Mouse (Mus musculus): ENCODE measurements around the gene Prkd2. TPM values are rescaled to one million over a fixed set of nuclear protein-coding genes. Genes with fewer than 3 reads are reported as not detected.

Gene Prkd2
- polyA plus RNA-seq, 1 experiment from 2014 or later, result 11.6 TPM

DNA sequence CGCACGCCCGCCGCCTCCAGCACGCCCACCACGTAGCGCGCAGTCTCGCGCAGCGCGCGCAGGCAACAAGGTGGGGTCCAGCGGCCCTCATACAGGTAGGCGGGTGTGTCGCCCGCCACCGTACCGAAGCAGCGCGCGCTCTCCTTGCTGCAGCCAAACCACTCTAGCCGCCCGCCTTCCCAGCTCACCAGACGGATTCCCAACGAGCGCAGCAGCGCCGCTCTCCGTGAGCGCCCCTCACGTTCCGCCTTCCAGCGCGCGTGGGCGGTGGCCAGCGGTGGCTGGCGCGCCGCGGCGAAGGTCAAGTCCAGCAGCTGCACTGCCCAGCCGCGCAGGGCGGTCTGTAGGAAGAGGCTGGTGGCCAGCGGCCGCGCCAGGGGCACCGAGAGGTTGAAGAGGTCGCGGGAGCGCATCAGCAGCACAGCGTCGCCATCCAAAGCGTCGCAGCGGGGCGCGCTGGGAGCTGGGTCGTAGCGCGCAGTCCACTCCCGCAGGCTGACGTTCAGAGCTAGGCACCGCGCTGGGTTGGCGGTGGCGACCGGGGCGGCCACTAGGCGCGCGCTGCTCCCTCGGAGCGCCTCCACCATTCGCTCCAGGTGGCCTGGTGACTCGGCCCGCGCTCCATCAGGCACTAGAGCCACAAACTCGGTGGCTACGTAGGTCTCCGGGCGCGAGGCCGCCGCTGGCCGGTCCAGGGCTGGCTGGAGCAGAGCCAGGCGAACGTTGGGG is 31.6 kb upstream of the Prkd2 start:
- H3K4me2 ChIP-seq, result peak overlapping the region; percentile 83
- H3K9ac ChIP-seq (ENCODE audit: low read depth, low read length), result peak overlapping the region; percentile 52; the same call in 1 of the 2 replicates
- ATAC-seq (replicated peaks; ENCODE audit: insufficient number of reproducible peaks, low FRiP score, low TSS enrichment), result peak; percentile 36
- H3K4me3 ChIP-seq (ENCODE audit: low read depth, low read length), result peak overlapping the region; percentile 41
- H3K4me1 ChIP-seq (ENCODE audit: control insufficient read depth, insufficient read depth, low read length), result peaks cover 16% of the 10 kb centered on the region; the same call in 1 of the 2 replicates
- H3K9me3 ChIP-seq (replicated peaks; ENCODE audit: control insufficient read depth, low read length), result no peaks in the 10 kb centered on the region
- H3K36me3 ChIP-seq (ENCODE audit: control insufficient read depth, insufficient read depth, low read length), result peaks cover 9% of the 10 kb centered on the region
- H3K27me3 ChIP-seq (ENCODE audit: control insufficient read depth, insufficient read depth, low read length), result peaks cover 22% of the 10 kb centered on the region
- H3K27ac ChIP-seq (ENCODE audit: low read depth, low read length), result no peak overlapping the region
- 6% methylated on average over 90 of the region's 90 CpGs for WGBS (ENCODE audit: insufficient replicate concordance)

DNA sequence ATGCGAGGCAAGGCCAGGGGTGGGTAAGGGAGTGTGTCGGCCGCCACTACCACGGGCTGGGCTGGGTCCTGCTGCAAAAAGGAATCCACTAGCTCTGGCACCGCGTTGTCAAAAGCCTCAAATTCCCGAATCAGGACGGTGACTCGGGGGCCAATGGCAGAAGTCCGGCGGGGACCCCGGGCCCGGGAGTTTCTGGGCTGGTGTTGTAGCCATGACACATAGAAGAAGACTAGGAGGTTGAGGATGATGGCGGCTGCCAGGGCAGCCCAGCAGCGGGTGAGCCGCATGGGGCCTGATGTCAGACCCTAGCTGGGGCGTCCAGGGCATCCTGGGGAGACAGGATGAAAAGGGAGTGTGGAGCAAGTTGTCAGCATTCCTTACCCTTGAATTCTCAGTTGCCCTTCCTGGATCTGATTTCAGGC is 31.0 kb upstream of the Prkd2 start:
- Histone ChIP-seq H3K9ac (ENCODE audit: low read depth, low read length) (peak overlapping the region; percentile 52; the same call in 1 of the 2 replicates), H3K27ac (ENCODE audit: low read depth, low read length) (no peak overlapping the region), H3K36me3 (ENCODE audit: control insufficient read depth, insufficient read depth, low read length) (peaks cover 9% of the 10 kb centered on the region), H3K9me3 (replicated peaks; ENCODE audit: control insufficient read depth, low read length) (no peaks in the 10 kb centered on the region), H3K4me2 (peak overlapping the region; percentile 83), H3K4me1 (ENCODE audit: control insufficient read depth, insufficient read depth, low read length) (peaks cover 16% of the 10 kb centered on the region; the same call in 1 of the 2 replicates), H3K4me3 (ENCODE audit: low read depth, low read length) (peak overlapping the region; percentile 41), H3K27me3 (ENCODE audit: control insufficient read depth, insufficient read depth, low read length) (peaks cover 22% of the 10 kb centered on the region)
- no peak for ATAC-seq (replicated peaks; ENCODE audit: insufficient number of reproducible peaks, low FRiP score, low TSS enrichment)
- WGBS (ENCODE audit: insufficient replicate concordance), result 16% methylated on average over 17 of the region's 17 CpGs

DNA sequence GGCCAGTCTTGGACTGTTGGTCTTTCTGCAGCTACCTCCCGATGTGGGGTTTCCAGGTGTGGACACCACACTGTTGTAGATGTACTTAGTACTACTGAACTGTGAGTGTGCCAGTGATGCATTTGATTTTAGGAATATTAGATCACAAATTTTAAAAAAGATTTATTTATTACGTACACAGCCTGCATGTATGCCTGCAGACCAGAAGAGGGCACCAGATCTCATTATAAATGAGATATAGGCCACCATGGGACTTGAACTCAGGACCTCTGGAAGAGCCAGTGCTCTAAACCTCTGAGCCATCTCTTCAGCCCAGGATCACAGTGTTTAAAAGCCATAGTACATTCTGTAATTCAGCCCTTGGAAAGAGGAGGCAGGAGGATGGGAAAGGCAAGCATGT is 30.2 kb upstream of the Prkd2 start:
- Histone ChIP-seq H3K4me3 (ENCODE audit: low read depth, low read length) (no peak overlapping the region), H3K9ac (ENCODE audit: low read depth, low read length) (no peak overlapping the region), H3K4me2 (no peak overlapping the region), H3K27ac (ENCODE audit: low read depth, low read length) (no peak overlapping the region), H3K36me3 (ENCODE audit: control insufficient read depth, insufficient read depth, low read length) (peaks cover 9% of the 10 kb centered on the region), H3K9me3 (replicated peaks; ENCODE audit: control insufficient read depth, low read length) (no peaks in the 10 kb centered on the region), H3K27me3 (ENCODE audit: control insufficient read depth, insufficient read depth, low read length) (peaks cover 22% of the 10 kb centered on the region), H3K4me1 (ENCODE audit: control insufficient read depth, insufficient read depth, low read length) (peaks cover 21% of the 10 kb centered on the region)
- 76% methylated on average over 2 of the region's 2 CpGs for WGBS (ENCODE audit: insufficient replicate concordance)
- ATAC-seq (replicated peaks; ENCODE audit: insufficient number of reproducible peaks, low FRiP score, low TSS enrichment), result no peak

DNA sequence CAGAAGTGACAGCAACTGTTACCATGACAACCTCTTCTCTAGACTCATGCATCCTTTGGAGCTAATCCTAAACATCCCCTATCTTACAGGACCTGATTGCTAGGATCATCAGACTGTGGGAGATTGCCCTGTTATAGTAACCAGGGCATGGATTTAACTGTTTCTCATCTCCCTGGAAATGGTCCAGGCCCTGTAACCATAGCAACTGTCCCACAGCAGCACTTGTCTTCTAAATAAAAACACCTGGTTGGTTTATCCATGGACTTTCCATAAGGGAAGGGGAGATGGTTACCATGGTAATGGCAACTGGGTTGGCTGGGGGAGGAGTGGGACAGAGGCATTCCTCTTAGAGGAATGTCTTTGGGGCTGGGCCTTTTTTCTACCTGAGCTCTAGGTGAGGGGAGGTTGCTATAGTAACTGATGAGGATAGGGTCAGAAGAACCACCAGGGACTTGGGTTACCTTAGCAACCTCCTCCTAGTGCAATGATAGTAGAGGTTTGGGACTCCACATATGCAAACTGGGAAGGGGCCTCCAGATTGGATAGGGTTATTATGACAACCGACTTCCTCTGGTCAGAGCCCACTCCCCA is 27.3 kb upstream of the Prkd2 start, which contains the start of gene Strn4:
Strn4 (plus strand) TSS at position 539 of the 591 bp plus-strand sequence.
- H3K27me3 ChIP-seq (ENCODE audit: control insufficient read depth, insufficient read depth, low read length), result peaks cover 20% of the 10 kb centered on the region
- peak within 1 kb of the TSS; percentile 95 for H3K4me3 ChIP-seq (ENCODE audit: low read depth, low read length)
- peak within 1 kb of the TSS; percentile 93 for H3K27ac ChIP-seq (ENCODE audit: low read depth, low read length)
- H3K4me1 ChIP-seq (ENCODE audit: control insufficient read depth, insufficient read depth, low read length), result peaks cover 48% of the 10 kb centered on the region
- peaks cover 4% of the 10 kb centered on the region for H3K36me3 ChIP-seq (ENCODE audit: control insufficient read depth, insufficient read depth, low read length)
- peak within 1 kb of the TSS; percentile 100 for H3K9ac ChIP-seq (ENCODE audit: low read depth, low read length)
- peak within 1 kb of the TSS; percentile 99 for H3K4me2 ChIP-seq
- WGBS (ENCODE audit: insufficient replicate concordance), result 15% methylated on average over 1 of the region's 1 CpGs
- ATAC-seq (replicated peaks; ENCODE audit: insufficient number of reproducible peaks, low FRiP score, low TSS enrichment), result no peak
- no peaks in the 10 kb centered on the region for H3K9me3 ChIP-seq (replicated peaks; ENCODE audit: control insufficient read depth, low read length)

DNA sequence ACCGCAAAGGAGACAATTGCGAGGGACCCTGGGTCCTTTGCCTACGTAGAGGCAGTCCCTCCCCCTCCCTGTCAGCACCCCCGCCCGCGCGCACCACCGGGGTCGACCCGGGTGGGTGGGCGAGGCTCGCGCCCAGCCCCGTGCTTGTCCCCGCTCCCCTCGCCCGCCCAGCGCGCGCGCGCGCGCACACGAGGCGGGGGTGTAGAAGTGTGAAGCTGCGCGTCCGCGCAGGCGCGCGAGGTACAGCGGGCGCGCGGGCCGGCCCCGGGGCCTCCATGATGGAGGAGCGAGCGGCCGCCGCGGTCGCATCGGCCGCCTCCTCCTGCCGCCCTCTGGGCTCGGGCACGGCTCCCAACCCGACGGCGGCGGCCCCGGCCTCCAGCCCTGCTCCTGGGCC is 26.6 kb upstream of the Prkd2 start:
- peak overlapping the region; percentile 99 for H3K4me2 ChIP-seq
- peak; percentile 69 for ATAC-seq (replicated peaks; ENCODE audit: insufficient number of reproducible peaks, low FRiP score, low TSS enrichment)
- peaks cover 14% of the 10 kb centered on the region for H3K27me3 ChIP-seq (ENCODE audit: control insufficient read depth, insufficient read depth, low read length)
- H3K27ac ChIP-seq (ENCODE audit: low read depth, low read length), result peak overlapping the region; percentile 93
- H3K4me1 ChIP-seq (ENCODE audit: control insufficient read depth, insufficient read depth, low read length), result peaks cover 51% of the 10 kb centered on the region
- 0% methylated on average over 37 of the region's 55 CpGs for WGBS (ENCODE audit: insufficient replicate concordance)
- H3K36me3 ChIP-seq (ENCODE audit: control insufficient read depth, insufficient read depth, low read length), result peaks cover 4% of the 10 kb centered on the region
- H3K4me3 ChIP-seq (ENCODE audit: low read depth, low read length), result peak overlapping the region; percentile 95
- no peaks in the 10 kb centered on the region for H3K9me3 ChIP-seq (replicated peaks; ENCODE audit: control insufficient read depth, low read length)
- peak overlapping the region; percentile 100 for H3K9ac ChIP-seq (ENCODE audit: low read depth, low read length)

DNA sequence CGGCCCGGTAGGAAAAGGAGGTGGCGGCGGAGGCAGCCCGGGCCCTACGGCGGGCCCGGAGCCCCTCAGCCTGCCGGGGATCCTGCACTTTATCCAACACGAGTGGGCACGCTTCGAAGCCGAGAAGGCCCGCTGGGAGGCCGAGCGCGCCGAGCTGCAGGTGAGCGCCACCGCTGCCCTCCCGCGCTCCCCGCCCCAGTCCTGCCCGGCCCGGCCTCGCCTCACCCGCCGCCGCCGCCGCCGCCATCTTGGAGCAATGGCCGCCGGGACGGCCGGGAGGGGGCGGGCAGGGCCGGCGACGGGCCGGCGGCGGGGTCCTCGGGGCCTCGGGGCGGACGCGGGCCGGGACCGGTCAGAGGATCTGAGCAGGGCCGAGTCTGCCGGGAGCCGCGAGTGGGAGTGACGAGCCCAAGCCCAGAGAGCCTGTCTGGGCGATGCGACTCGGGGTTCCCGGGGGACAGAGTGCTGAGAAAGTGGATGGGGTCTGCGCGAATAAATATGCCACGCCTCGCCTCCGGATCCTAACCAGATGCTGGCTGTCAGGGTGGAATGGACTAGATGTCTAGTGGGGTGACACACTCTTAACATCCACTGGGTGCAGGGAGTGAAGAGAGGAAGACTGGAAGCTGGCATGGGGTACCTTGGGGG is 26.1 kb upstream of the Prkd2 start, which contains the start of gene Fkrp:
Fkrp (minus strand) TSS at position 258 of the 648 bp plus-strand sequence.
- Histone ChIP-seq H3K4me3 (ENCODE audit: low read depth, low read length) (peak within 1 kb of the TSS; percentile 95), H3K4me1 (ENCODE audit: control insufficient read depth, insufficient read depth, low read length) (peaks cover 51% of the 10 kb centered on the region), H3K27me3 (ENCODE audit: control insufficient read depth, insufficient read depth, low read length) (peaks cover 9% of the 10 kb centered on the region), H3K4me2 (peak within 1 kb of the TSS; percentile 99), H3K9ac (ENCODE audit: low read depth, low read length) (peak within 1 kb of the TSS; percentile 100), H3K36me3 (ENCODE audit: control insufficient read depth, insufficient read depth, low read length) (peaks cover 4% of the 10 kb centered on the region), H3K27ac (ENCODE audit: low read depth, low read length) (peak within 1 kb of the TSS; percentile 93), H3K9me3 (replicated peaks; ENCODE audit: control insufficient read depth, low read length) (no peaks in the 10 kb centered on the region)
- WGBS (ENCODE audit: insufficient replicate concordance), result under 1% methylated on average over 57 of the region's 64 CpGs
- ATAC-seq (replicated peaks; ENCODE audit: insufficient number of reproducible peaks, low FRiP score, low TSS enrichment), result peak; percentile 62

DNA sequence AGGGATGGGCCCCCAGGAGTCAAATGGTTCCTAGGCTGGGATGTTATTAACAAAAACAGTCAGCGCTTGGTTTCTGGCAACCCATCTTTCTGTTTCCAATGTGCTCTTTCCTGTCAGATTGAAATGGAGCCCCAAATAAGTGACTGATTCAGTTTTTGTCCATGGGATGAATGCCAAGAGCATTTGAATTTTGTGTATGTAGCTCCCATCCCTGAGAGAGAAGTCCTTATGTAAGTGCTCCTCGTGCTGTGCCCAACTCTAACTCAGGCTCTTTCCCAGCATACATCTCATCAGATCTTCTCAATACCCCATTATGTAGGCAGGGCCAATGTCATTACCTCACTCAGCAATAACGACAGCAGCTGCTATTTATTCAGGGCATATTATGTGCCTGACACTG is 25.0 kb upstream of the Prkd2 start:
- Histone ChIP-seq H3K36me3 (ENCODE audit: control insufficient read depth, insufficient read depth, low read length) (peaks cover 4% of the 10 kb centered on the region), H3K4me1 (ENCODE audit: control insufficient read depth, insufficient read depth, low read length) (peaks cover 55% of the 10 kb centered on the region), H3K4me2 (peak overlapping the region; percentile 99), H3K4me3 (ENCODE audit: low read depth, low read length) (peak overlapping the region; percentile 95), H3K9me3 (replicated peaks; ENCODE audit: control insufficient read depth, low read length) (no peaks in the 10 kb centered on the region), H3K27me3 (ENCODE audit: control insufficient read depth, insufficient read depth, low read length) (no peaks in the 10 kb centered on the region), H3K27ac (ENCODE audit: low read depth, low read length) (no peak overlapping the region), H3K9ac (ENCODE audit: low read depth, low read length) (peak overlapping the region; percentile 100)
- no peak for ATAC-seq (replicated peaks; ENCODE audit: insufficient number of reproducible peaks, low FRiP score, low TSS enrichment)
- 72% methylated on average over 3 of the region's 3 CpGs for WGBS (ENCODE audit: insufficient replicate concordance)

DNA sequence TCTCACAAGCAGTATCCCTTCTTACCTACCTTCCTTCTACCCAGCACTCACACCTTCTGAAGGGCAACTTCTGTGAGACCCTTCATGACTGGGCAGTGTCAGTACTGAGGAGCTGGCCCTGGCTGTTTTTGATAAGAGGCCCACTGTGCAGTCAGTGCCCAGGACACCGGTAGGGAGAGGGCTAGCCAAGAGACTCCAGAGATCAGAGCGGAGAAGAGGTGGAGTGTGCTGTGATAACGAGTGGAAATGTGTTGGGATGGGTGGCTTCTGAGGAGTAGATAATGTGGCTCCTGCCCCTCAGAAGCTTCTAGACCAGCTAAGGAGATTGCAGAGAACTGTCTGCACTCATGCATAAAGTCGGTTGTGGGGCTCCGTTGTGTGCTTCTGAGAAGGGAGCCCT is 22.9 kb upstream of the Prkd2 start:
- H3K4me3 ChIP-seq (ENCODE audit: low read depth, low read length), result no peak overlapping the region
- 42% methylated on average over 5 of the region's 5 CpGs for WGBS (ENCODE audit: insufficient replicate concordance)
- ATAC-seq (replicated peaks; ENCODE audit: insufficient number of reproducible peaks, low FRiP score, low TSS enrichment), result peak; percentile 13; the same call in 1 of the 2 replicates
- H3K36me3 ChIP-seq (ENCODE audit: control insufficient read depth, insufficient read depth, low read length), result peaks cover 6% of the 10 kb centered on the region
- no peak overlapping the region for H3K27ac ChIP-seq (ENCODE audit: low read depth, low read length)
- peak overlapping the region; percentile 38 for H3K4me2 ChIP-seq
- peaks cover 68% of the 10 kb centered on the region for H3K4me1 ChIP-seq (ENCODE audit: control insufficient read depth, insufficient read depth, low read length)
- no peaks in the 10 kb centered on the region for H3K9me3 ChIP-seq (replicated peaks; ENCODE audit: control insufficient read depth, low read length)
- peak overlapping the region; percentile 31; the same call in 1 of the 2 replicates for H3K9ac ChIP-seq (ENCODE audit: low read depth, low read length)
- H3K27me3 ChIP-seq (ENCODE audit: control insufficient read depth, insufficient read depth, low read length), result no peaks in the 10 kb centered on the region

Data from heart, embryonic 11.5 days (tissue).